Mouse (Mus musculus) MEL (cell line): ENCODE measurements around the gene Dhx29. TPM values are rescaled to one million over a fixed set of nuclear protein-coding genes. Genes with fewer than 3 reads are reported as not detected.
"Not testable (repeated sequence)": the region's sequence is repeated elsewhere in the genome, so short reads cannot be mapped to it uniquely, and the experiment has no call there.

Source experiments
- DNase-seq: peaks from one replicate; pipeline ENCODE4 v3.0.0; 2011; ENCODE audit warnings: low read depth, low spot score
- H3K27ac ChIP-seq: 2 replicates; pipeline ENCODE4 v1.5.1; 2012; ENCODE audit warnings: low read depth, mild to moderate bottlenecking, control low read depth, low read length, moderate library complexity; ENCODE audit not compliant: control insufficient read depth
- H3K27me3 ChIP-seq, 2 experiments: fragments of 150-350 bp in 1 of 2; sonication (generic) in 1 of 2; 2 replicates each; pipeline ENCODE4 v1.6.1; 2012; ENCODE audit warnings: low read length in 2 of 2, mild to moderate bottlenecking in 2 of 2, improper control_type of control experiment in 1 of 2, moderate library complexity in 1 of 2; ENCODE audit not compliant: insufficient read depth in 2 of 2, control insufficient read depth in 1 of 2
- H3K36me3 ChIP-seq, 2 experiments: 2 replicates each; pipeline ENCODE4 v1.6.1; 2012 to 2014; ENCODE audit warnings: low read length in 2 of 2, improper control_type of control experiment in 1 of 2, inconsistent platforms in 1 of 2, mild to moderate bottlenecking in 1 of 2; ENCODE audit not compliant: insufficient read depth in 2 of 2, control insufficient read depth in 1 of 2
- H3K4me1 ChIP-seq, 2 experiments: fragments of 150-350 bp in 1 of 2; sonication (generic) in 1 of 2; 2 replicates each; pipeline ENCODE4 v1.6.1; 2012; ENCODE audit warnings: low read length in 2 of 2, improper control_type of control experiment in 1 of 2, mild to moderate bottlenecking in 1 of 2; ENCODE audit not compliant: insufficient read depth in 2 of 2, control insufficient read depth in 1 of 2
- H3K4me3 ChIP-seq, 2 experiments: fragments of 150-350 bp in 1 of 2; sonication (generic) in 1 of 2; 2 replicates each; pipeline ENCODE4 v1.5.1; 2012; ENCODE audit warnings: low read depth in 2 of 2, low read length in 2 of 2, mild to moderate bottlenecking in 2 of 2, moderate library complexity in 2 of 2, control low read depth in 1 of 2, improper control_type of control experiment in 1 of 2; ENCODE audit not compliant: control insufficient read depth in 1 of 2, insufficient read depth in 1 of 2
- H3K79me2 ChIP-seq: 2 replicates; pipeline ENCODE4 v1.6.1; 2012; ENCODE audit warnings: mild to moderate bottlenecking, low read length, moderate library complexity; ENCODE audit not compliant: control insufficient read depth, poor library complexity, insufficient read depth
- H3K9ac ChIP-seq: 2 replicates; pipeline ENCODE4 v1.6.1; 2012; ENCODE audit warnings: low read depth, mild to moderate bottlenecking, control low read depth, low read length, moderate library complexity; ENCODE audit not compliant: control insufficient read depth, poor library complexity, severe bottlenecking
- H3K9me3 ChIP-seq: fragments of 150-350 bp; sonication (generic); replicated peaks from 2 replicates; pipeline ENCODE4 v1.6.1; 2012; ENCODE audit warnings: mild to moderate bottlenecking, low read length, improper control_type of control experiment, moderate library complexity; ENCODE audit not compliant: insufficient read depth
- BHLHE40 ChIP-seq: IDR thresholded peaks from 2 replicates; pipeline ENCODE4 v1.6.1; 2012; ENCODE audit warnings: low read depth, mild to moderate bottlenecking, inconsistent platforms, low read length, improper control_type of control experiment, borderline replicate concordance
- ETS1 ChIP-seq: IDR thresholded peaks from 2 replicates; pipeline ENCODE4 v1.6.1; 2012; ENCODE audit warnings: low read depth, mild to moderate bottlenecking, inconsistent platforms, low read length, improper control_type of control experiment, moderate library complexity
- HCFC1 ChIP-seq: IDR thresholded peaks from 2 replicates; pipeline ENCODE4 v1.6.1; 2012; ENCODE audit warnings: low read depth, mild to moderate bottlenecking, inconsistent platforms, low read length, improper control_type of control experiment, moderate library complexity
- MEF2A ChIP-seq: IDR thresholded peaks from 2 replicates; pipeline ENCODE4 v1.6.1; 2014; ENCODE audit warnings: low read depth, mild to moderate bottlenecking, inconsistent platforms, low read length, improper control_type of control experiment; ENCODE audit not compliant: poor library complexity, insufficient replicate concordance, severe bottlenecking; ENCODE audit errors: extremely low read depth
- RCOR1 ChIP-seq: IDR thresholded peaks from 2 replicates; pipeline ENCODE4 v1.6.1; 2012; ENCODE audit warnings: low read depth, mild to moderate bottlenecking, inconsistent platforms, low read length, improper control_type of control experiment
- SIN3A ChIP-seq: IDR thresholded peaks from 2 replicates; pipeline ENCODE4 v1.6.1; 2012; ENCODE audit warnings: low read length, improper control_type of control experiment, inconsistent platforms
- USF1 ChIP-seq: IDR thresholded peaks from 2 replicates; pipeline ENCODE4 v1.6.1; 2014; ENCODE audit warnings: low read depth, mild to moderate bottlenecking, inconsistent platforms, low read length, improper control_type of control experiment, moderate library complexity
- polyA plus RNA-seq, 2 experiments: library from polyadenylated mRNA; stranded (reverse) in 1 of 2; unstranded in 1 of 2; fragments of >175 nt in 1 of 2; fragments of >200 nt in 1 of 2; gene quantifications; 2 replicates each; pipeline versions ENCODE4 v1.2.1 to v1.2.4; 2012; ENCODE audit warnings: low replicate concordance in 2 of 2, low read depth in 1 of 2; ENCODE audit not compliant: insufficient read length in 2 of 2, insufficient read depth in 1 of 2, missing spikeins in 1 of 2
- total RNA-seq: library from RNA; depleted of rRNA; stranded (reverse); fragments of 300-350 nt; gene quantifications from 2 replicates; pipeline ENCODE4 v1.2.3, GENCODE M21; 2012; rRNA removed

Gene Dhx29
- total and polyA plus RNA-seq, 3 experiments, result 25.3 to 41.2 (median 26.7) TPM

DNA sequence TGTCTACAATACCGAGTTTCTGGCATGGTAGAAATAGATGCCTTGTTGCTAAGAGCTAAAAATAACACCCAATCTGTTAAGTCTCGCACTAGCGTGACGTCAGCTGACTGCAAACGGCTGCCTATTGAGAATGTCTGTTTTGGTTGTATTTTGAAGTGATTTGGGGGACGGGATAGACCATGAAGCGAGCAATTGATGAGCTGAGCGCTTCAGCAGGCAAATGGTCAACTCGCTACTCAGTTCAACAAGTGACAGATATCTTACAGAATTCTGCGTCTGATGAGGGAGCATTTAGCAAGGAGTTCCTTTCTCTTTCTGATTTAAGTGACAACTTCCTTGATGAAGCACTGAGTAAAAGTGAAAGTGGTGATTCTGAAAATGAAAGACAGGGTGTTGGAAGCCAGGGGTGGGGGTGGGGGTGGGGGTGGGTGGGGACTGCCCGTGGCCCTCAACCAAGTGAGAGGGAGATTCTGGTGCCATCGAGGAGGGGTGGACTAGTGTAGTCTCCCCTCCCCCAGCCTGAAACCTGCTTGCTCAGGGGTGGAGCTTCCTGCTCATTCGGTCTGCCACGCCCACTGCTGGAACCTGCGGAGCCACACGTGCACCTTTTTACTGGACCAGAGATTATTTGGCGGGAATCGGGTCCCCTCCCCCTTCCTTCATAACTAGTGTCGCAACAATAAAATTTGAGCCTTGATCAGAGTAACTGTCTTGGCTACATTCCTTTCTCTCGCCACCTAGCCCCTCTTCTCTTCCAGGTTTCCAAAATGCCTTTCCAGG is 86.1 kb downstream of the Dhx29 start:
- H3K27ac ChIP-seq, H3K9me3 ChIP-seq, H3K79me2 ChIP-seq, H3K4me1 ChIP-seq, H3K27me3 ChIP-seq, H3K36me3 ChIP-seq: not testable (repeated sequence)
- Histone ChIP-seq H3K9ac (peak overlapping the region; percentile 63), H3K4me3 (peak overlapping the region; percentile 88 to 98)
- TF ChIP-seq ETS1 (0 out of 2 replicates have a peak, but pooled peaks have one; percentile 30), BHLHE40 (0 out of 2 replicates have a peak, but pooled peaks have one; percentile 21), RCOR1 (0 out of 2 replicates have a peak, but pooled peaks have one; percentile 32), SIN3A (peak; percentile 53; the same call in 1 of the 2 replicates), MEF2A (0 out of 2 replicates have a peak, but pooled peaks have one; percentile 47), USF1 (peak; percentile 14; the same call in 1 of the 2 replicates), HCFC1 (0 out of 2 replicates have a peak, but pooled peaks have one; percentile 12)
- DNase-seq, result peak; percentile 60

Other genes with a start within 250 kb of the Dhx29 start
- 0.10 and 0.12 TPM in 2 replicates for gene Plpp1, start 126.7 kb upstream of the Dhx29 start, total RNA-seq
- under 1 TPM in 1 of 2 experiments, not detected in 1; 0.15 TPM for gene Plpp1, start 126.7 kb upstream of the Dhx29 start, polyA plus RNA-seq
- 55.1 and 57.4 TPM in 2 replicates for gene Mtrex, start 56 bp upstream of the Dhx29 start, total RNA-seq
- 10 to 100 TPM; 62.2 to 96.5 TPM for gene Mtrex, start 56 bp upstream of the Dhx29 start, polyA plus RNA-seq
- gene Ccno, start 60.3 kb downstream of the Dhx29 start, total RNA-seq, result 0.13 and 0.27 TPM in 2 replicates
- under 1 TPM in 1 of 2 experiments, not detected in 1; 0.50 TPM for gene Ccno, start 60.3 kb downstream of the Dhx29 start, polyA plus RNA-seq
- gene Mcidas, start 66.4 kb downstream of the Dhx29 start, total RNA-seq, result not detected in 2 replicates
- gene Mcidas, start 66.4 kb downstream of the Dhx29 start, polyA plus RNA-seq, result not detected
- gene Cdc20b, start 107.7 kb downstream of the Dhx29 start, total RNA-seq, result not detected in 2 replicates
- not detected for gene Cdc20b, start 107.7 kb downstream of the Dhx29 start, polyA plus RNA-seq
- gene Gpx8, start 119.0 kb downstream of the Dhx29 start, total RNA-seq, result not detected in 2 replicates
- gene Gpx8, start 119.0 kb downstream of the Dhx29 start, polyA plus RNA-seq, result not detected
- not detected in 2 replicates for gene Gzma, start 173.5 kb downstream of the Dhx29 start, total RNA-seq
- not detected for gene Gzma, start 173.5 kb downstream of the Dhx29 start, polyA plus RNA-seq